Mouse (Mus musculus): ENCODE data around the gene Atp5mpl. TPM values are rescaled to one million over a fixed set of nuclear protein-coding genes. Genes with fewer than 3 reads are reported as not detected.
"Not testable (repeated sequence)": the region's sequence is repeated elsewhere in the genome, so short reads cannot be mapped to it uniquely, and the experiment has no call there.

The Atp5mpl gene
- total and polyA plus RNA-seq, 2 experiments from 2014 or later = 727 to 3,038 TPM

DNA sequence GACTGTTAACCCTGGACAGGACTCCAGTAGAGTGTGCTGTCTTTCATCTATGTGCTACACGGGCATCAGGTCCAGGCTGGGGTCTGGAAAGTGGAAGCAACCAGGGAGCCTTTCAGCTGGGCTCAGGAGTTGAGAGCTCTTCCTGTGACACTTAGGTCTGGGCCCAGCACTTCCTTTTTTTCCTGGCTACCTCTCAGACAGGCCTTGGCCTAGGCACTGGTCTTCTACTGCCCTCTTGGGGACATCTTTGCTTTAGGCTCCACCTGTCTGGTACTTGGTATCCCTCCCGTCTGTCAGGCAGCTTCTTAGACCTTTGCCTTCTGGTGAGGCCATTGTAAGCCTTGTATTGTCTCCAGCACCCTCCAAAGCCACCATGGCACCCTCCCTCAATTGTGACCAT lies 20.1 kb downstream of the Atp5mpl start:
- Histone ChIP-seq H3K4me2 (ENCODE audit: low read depth, low read length) (no peak overlapping the region), H3K27me3 (ENCODE audit: control insufficient read depth, insufficient read depth, low read length) (no peaks in the 10 kb centered on the region), H3K4me1 (ENCODE audit: control insufficient read depth, insufficient read depth) (peaks cover 14% of the 10 kb centered on the region), H3K9me3 (replicated peaks; ENCODE audit: control insufficient read depth, low read length) (no peaks in the 10 kb centered on the region), H3K36me3 (replicated peaks; ENCODE audit: control insufficient read depth, insufficient read depth, low read length) (no peaks in the 10 kb centered on the region), H3K9ac (replicated peaks; ENCODE audit: low read depth, low read length) (no peak overlapping the region), H3K4me3 (ENCODE audit: low read depth, low read length) (no peak overlapping the region), H3K27ac (ENCODE audit: low read depth) (peak overlapping the region; percentile 93)
- no peak for TF ChIP-seq EP300 (IDR thresholded peaks at IDR 0.05; ENCODE audit: low read depth)
- peak; percentile 84 for TF ChIP-seq CTCF (IDR thresholded peaks at IDR 0.05; ENCODE audit: low read depth)
- DNase-seq (ENCODE audit: low spot score) (peak; percentile 87), ATAC-seq (ENCODE audit: insufficient read depth, low read depth) (peak; percentile 54)
- 21% methylated on average over 2 of the region's 2 CpGs for WGBS

DNA sequence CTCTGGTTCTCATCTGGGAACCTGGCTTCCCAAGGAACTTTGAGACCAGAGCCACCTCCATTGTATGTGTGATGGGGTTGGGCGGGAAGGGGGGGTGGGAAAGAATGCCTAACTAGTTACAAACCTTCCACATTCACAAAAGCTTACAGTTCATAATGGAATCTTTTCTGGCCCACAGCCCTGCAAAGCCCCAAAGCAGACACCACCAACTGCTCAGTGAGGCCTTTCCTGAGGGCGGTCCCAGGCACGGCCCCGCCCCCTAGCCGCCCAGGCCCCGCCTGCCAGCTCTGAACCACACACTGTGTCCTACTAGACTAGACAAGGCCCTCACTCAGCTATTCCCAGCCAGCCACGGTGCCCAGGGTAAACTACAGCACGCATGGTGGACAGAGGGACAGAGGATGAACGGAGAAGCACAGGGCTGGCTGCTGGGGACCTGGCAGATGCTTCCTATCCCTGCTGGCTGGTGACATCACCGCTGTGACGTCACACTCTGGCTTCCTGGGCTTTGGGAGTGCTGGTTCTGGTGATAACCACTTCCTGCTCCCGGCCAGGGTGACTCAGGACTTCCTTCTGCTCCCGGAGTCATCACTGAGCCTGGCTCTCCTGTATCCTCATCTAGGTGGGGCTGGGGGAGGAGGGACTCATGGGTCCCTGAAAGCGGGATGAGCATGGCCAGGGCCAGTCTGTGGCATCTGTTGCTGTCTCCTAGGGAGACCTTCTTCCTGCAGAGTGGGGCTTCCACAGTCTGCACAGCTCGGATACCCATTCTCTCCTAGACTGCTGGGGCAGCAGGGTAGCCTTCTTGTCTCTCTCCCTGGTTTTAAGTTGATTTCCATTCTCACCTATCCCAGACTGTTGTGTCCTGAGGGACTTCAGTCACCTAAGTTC lies 20.8 kb downstream of the Atp5mpl start:
- H3K36me3 ChIP-seq (replicated peaks; ENCODE audit: control insufficient read depth, insufficient read depth, low read length); H3K9me3 ChIP-seq (replicated peaks; ENCODE audit: control insufficient read depth, low read length); H3K9ac ChIP-seq (replicated peaks; ENCODE audit: low read depth, low read length); H3K4me3 ChIP-seq (ENCODE audit: low read depth, low read length); H3K27me3 ChIP-seq (ENCODE audit: control insufficient read depth, insufficient read depth, low read length): not testable (repeated sequence)
- H3K27ac ChIP-seq (ENCODE audit: low read depth) = peak overlapping the region; percentile 93
- WGBS = 56% methylated on average over 8 of the region's 15 CpGs
- H3K4me2 ChIP-seq (ENCODE audit: low read depth, low read length) = peak overlapping the region; percentile 1; the same call in 1 of the 2 replicates
- H3K4me1 ChIP-seq (ENCODE audit: control insufficient read depth, insufficient read depth) = peaks cover 14% of the 10 kb centered on the region
- peak; percentile 58 for ATAC-seq (ENCODE audit: insufficient read depth, low read depth)
- DNase-seq (ENCODE audit: low spot score) = peak; percentile 70

DNA sequence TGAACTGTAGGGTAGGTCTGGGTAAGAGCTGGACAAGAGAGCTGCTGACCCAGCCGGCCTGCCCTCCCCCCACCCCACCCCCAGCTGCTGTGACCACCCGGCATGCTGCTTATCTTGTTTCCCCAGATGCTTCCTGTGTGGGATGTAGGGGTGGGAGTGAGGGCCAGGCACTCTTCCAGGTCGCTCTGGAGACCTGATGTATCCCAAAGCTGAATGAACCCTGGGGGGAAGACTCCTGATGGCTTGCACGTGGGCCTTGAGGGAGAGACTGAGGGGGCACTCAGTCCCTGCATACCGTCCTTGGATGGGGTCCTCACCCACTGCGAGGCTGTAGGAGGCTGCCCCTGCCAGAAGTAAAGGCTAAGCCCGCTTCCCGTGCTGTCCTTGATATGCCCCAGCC lies 21.7 kb downstream of the Atp5mpl start:
- Histone ChIP-seq H3K4me3 (ENCODE audit: low read depth, low read length) (no peak overlapping the region), H3K9me3 (replicated peaks; ENCODE audit: control insufficient read depth, low read length) (no peaks in the 10 kb centered on the region), H3K27ac (ENCODE audit: low read depth) (peak overlapping the region; percentile 93), H3K9ac (replicated peaks; ENCODE audit: low read depth, low read length) (0 out of 2 replicates have a peak overlapping the region, but pooled peaks have one; percentile 21), H3K4me1 (ENCODE audit: control insufficient read depth, insufficient read depth) (peaks cover 14% of the 10 kb centered on the region), H3K27me3 (ENCODE audit: control insufficient read depth, insufficient read depth, low read length) (no peaks in the 10 kb centered on the region), H3K36me3 (replicated peaks; ENCODE audit: control insufficient read depth, insufficient read depth, low read length) (no peaks in the 10 kb centered on the region), H3K4me2 (ENCODE audit: low read depth, low read length) (peak overlapping the region; percentile 1; the same call in 1 of the 2 replicates)
- peak; percentile 82 for DNase-seq (ENCODE audit: low spot score)
- TF ChIP-seq CTCF (IDR thresholded peaks at IDR 0.05; ENCODE audit: low read depth) = no peak
- peak; percentile 97 for TF ChIP-seq EP300 (IDR thresholded peaks at IDR 0.05; ENCODE audit: low read depth)
- ATAC-seq (ENCODE audit: insufficient read depth, low read depth) = peak; percentile 61
- WGBS = 16% methylated on average over 8 of the region's 8 CpGs

DNA sequence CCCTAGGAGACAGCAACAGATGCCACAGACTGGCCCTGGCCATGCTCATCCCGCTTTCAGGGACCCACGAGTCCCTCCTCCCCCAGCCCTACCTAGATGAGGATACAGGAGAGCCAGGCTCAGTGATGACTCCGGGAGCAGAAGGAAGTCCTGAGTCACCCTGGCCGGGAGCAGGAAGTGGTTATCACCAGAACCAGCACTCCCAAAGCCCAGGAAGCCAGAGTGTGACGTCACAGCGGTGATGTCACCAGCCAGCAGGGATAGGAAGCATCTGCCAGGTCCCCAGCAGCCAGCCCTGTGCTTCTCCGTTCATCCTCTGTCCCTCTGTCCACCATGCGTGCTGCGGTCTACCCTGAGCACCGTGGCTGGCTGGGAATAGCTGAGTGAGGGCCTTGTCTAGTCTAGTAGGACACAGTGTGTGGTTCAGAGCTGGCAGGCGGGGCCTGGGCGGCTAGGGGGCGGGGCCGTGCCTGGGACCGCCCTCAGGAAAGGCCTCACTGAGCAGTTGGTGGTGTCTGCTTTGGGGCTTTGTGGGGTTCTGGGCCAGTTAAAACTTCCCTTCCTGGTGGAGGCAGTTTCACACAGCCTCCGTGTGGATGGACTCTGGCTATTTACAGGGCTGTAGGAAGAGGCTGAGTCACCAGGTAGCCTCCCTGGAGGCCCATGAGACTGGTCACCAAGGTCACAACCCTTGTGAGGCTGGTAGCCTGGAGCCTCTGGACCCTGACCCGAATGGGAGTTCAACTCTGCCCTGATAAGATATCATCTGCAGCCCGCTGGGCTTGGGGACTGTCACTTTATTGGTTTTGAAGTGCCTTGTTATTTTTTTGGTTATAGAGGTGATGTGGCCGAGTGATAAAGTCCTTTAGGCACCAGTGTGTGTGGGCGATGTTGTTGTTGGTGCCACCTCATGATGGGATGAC lies 22.5 kb downstream of the Atp5mpl start:
- not testable (repeated sequence) for H3K36me3 ChIP-seq (replicated peaks; ENCODE audit: control insufficient read depth, insufficient read depth, low read length); H3K4me3 ChIP-seq (ENCODE audit: low read depth, low read length); H3K9me3 ChIP-seq (replicated peaks; ENCODE audit: control insufficient read depth, low read length); DNase-seq (ENCODE audit: low spot score); H3K27me3 ChIP-seq (ENCODE audit: control insufficient read depth, insufficient read depth, low read length)
- H3K9ac ChIP-seq (replicated peaks; ENCODE audit: low read depth, low read length) = peak overlapping the region; percentile 25; the same call in 1 of the 2 replicates
- peak; percentile 55 for ATAC-seq (ENCODE audit: insufficient read depth, low read depth)
- H3K4me1 ChIP-seq (ENCODE audit: control insufficient read depth, insufficient read depth) = peaks cover 14% of the 10 kb centered on the region
- WGBS = 48% methylated on average over 14 of the region's 20 CpGs
- peak overlapping the region; percentile 93 for H3K27ac ChIP-seq (ENCODE audit: low read depth)
- peak overlapping the region; percentile 29 for H3K4me2 ChIP-seq (ENCODE audit: low read depth, low read length)

DNA sequence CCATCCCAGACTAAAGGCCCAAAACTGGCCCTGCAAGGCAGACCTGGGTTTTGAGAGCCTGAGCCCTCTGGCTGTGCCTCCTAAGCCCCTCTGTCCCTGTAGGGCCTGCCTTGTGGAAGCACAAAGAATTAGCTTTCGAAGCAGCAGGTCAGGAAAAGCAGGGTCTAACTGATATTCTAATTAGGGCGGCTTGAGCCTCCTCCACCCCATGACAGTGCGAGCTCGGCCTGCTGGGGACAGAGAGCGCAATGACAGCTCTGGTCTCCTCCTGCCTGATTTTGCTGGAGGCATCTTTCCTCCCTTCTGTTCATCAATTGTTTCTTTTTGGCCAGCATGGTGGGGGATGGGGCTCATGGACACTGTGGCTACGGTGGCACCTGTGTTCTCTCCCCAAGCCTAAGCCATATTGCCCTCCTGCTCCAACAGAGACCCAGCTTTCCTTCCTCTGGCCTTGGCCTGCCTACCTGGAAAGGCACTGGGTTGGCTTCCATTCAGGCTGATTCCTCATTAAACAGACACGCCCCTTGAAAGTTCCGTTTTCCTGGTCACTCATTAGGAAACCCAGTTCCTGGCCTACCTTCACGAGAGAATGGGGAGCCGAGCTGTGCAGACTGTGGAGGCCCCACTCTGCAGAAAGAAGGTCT lies 23.2 kb downstream of the Atp5mpl start:
- TF ChIP-seq EP300 (IDR thresholded peaks at IDR 0.05; ENCODE audit: low read depth) (no peak), CTCF (IDR thresholded peaks at IDR 0.05; ENCODE audit: low read depth) (no peak)

More for the DNA sequence above, 23.2 kb downstream of the Atp5mpl start:
- Histone ChIP-seq H3K27ac (ENCODE audit: low read depth) (peak overlapping the region; percentile 80), H3K9ac (replicated peaks; ENCODE audit: low read depth, low read length) (peak overlapping the region; percentile 25), H3K4me3 (ENCODE audit: low read depth, low read length) (no peak overlapping the region), H3K4me1 (ENCODE audit: control insufficient read depth, insufficient read depth) (peaks cover 14% of the 10 kb centered on the region), H3K27me3 (ENCODE audit: control insufficient read depth, insufficient read depth, low read length) (no peaks in the 10 kb centered on the region), H3K36me3 (replicated peaks; ENCODE audit: control insufficient read depth, insufficient read depth, low read length) (no peaks in the 10 kb centered on the region), H3K9me3 (replicated peaks; ENCODE audit: control insufficient read depth, low read length) (no peaks in the 10 kb centered on the region), H3K4me2 (ENCODE audit: low read depth, low read length) (peak overlapping the region; percentile 29)
- 60% methylated on average over 10 of the region's 10 CpGs for WGBS
- no peak for DNase-seq (ENCODE audit: low spot score)
- ATAC-seq (ENCODE audit: insufficient read depth, low read depth) = no peak
